Mouse (Mus musculus): ENCODE measurements around the gene Smtnl2. TPM values are rescaled to one million over a fixed set of nuclear protein-coding genes. Genes with fewer than 3 reads are reported as not detected.

The Smtnl2 gene
- polyA plus RNA-seq, 1 experiment = 3.2 TPM

GRCm38 (mm10) chr11:72428694-72429093, 17.2 kb upstream of the Smtnl2 start:
- peak in 1 of 2 experiments; percentile 85 for DNase-seq (ENCODE audit: extremely low spot score in 1 of 2, low spot score in 1 of 2)

GRCm38 (mm10) chr11:72426884-72427283, 15.4 kb upstream of the Smtnl2 start:
- DNase-seq (ENCODE audit: extremely low spot score in 1 of 2, low spot score in 1 of 2) = no peak

- no peak for DNase-seq (ENCODE audit: extremely low spot score in 1 of 2, low spot score in 1 of 2)
These were observed 13.7 kb upstream of the Smtnl2 start for GRCm38 (mm10) chr11:72425201-72425600.

- no peak for DNase-seq (ENCODE audit: extremely low spot score in 1 of 2, low spot score in 1 of 2)
These were observed 12.2 kb upstream of the Smtnl2 start for GRCm38 (mm10) chr11:72423686-72424085.

- DNase-seq (ENCODE audit: extremely low spot score in 1 of 2, low spot score in 1 of 2) = no peak
These were observed 10.2 kb upstream of the Smtnl2 start for GRCm38 (mm10) chr11:72421518-72422278.

- no peak for DNase-seq (ENCODE audit: extremely low spot score in 1 of 2, low spot score in 1 of 2)
These were observed 9.1 kb upstream of the Smtnl2 start for GRCm38 (mm10) chr11:72420460-72421122.

- DNase-seq (ENCODE audit: extremely low spot score in 1 of 2, low spot score in 1 of 2) = no peak
These were observed 7.5 kb upstream of the Smtnl2 start for GRCm38 (mm10) chr11:72419006-72419405.

- DNase-seq (ENCODE audit: extremely low spot score in 1 of 2, low spot score in 1 of 2) = no peak
These were observed 6.7 kb upstream of the Smtnl2 start for GRCm38 (mm10) chr11:72418227-72418626.

- DNase-seq (ENCODE audit: extremely low spot score in 1 of 2, low spot score in 1 of 2) = no peak
These were observed 5.9 kb upstream of the Smtnl2 start for GRCm38 (mm10) chr11:72417376-72417775.

GRCm38 (mm10) chr11:72416666-72417065, 5.2 kb upstream of the Smtnl2 start:
- DNase-seq (ENCODE audit: extremely low spot score in 1 of 2, low spot score in 1 of 2) = no peak

GRCm38 (mm10) chr11:72415155-72415554, 3.6 kb upstream of the Smtnl2 start:
- no peak for DNase-seq (ENCODE audit: extremely low spot score in 1 of 2, low spot score in 1 of 2)

GRCm38 (mm10) chr11:72413601-72414190, 2.2 kb upstream of the Smtnl2 start:
- DNase-seq (ENCODE audit: extremely low spot score in 1 of 2, low spot score in 1 of 2) = no peak

GRCm38 (mm10) chr11:72413016-72413415, 1.5 kb upstream of the Smtnl2 start:
- DNase-seq (ENCODE audit: extremely low spot score in 1 of 2, low spot score in 1 of 2) = no peak

- DNase-seq (ENCODE audit: extremely low spot score in 1 of 2, low spot score in 1 of 2) = no peak
These were observed 432 bp upstream of the Smtnl2 start for GRCm38 (mm10) chr11:72411945-72412344.

GRCm38 (mm10) chr11:72410521-72411092, 906 bp downstream of the Smtnl2 start:
- DNase-seq (ENCODE audit: extremely low spot score in 1 of 2, low spot score in 1 of 2) = no peak

GRCm38 (mm10) chr11:72409649-72410385, 1.7 kb downstream of the Smtnl2 start:
- no peak for DNase-seq (ENCODE audit: extremely low spot score in 1 of 2, low spot score in 1 of 2)

- no peak for DNase-seq (ENCODE audit: extremely low spot score in 1 of 2, low spot score in 1 of 2)
These were observed 2.9 kb downstream of the Smtnl2 start for GRCm38 (mm10) chr11:72408451-72409170.

- no peak for DNase-seq (ENCODE audit: extremely low spot score in 1 of 2, low spot score in 1 of 2)
These were observed 3.9 kb downstream of the Smtnl2 start for GRCm38 (mm10) chr11:72407574-72407973.

- DNase-seq (ENCODE audit: extremely low spot score in 1 of 2, low spot score in 1 of 2) = no peak
These were observed 4.4 kb downstream of the Smtnl2 start for GRCm38 (mm10) chr11:72407081-72407480.

- DNase-seq (ENCODE audit: extremely low spot score in 1 of 2, low spot score in 1 of 2) = no peak
These were observed 5.3 kb downstream of the Smtnl2 start for GRCm38 (mm10) chr11:72406079-72406675.

Measured in frontal cortex, adult 2 months (tissue).